Mouse (Mus musculus) retina, embryonic 14.5 days (tissue): ENCODE data around the gene St6gal2.

Experiments used
- DNase-seq: peaks from one replicate; pipeline ENCODE4 v3.0.0-alpha.2; 2015; ENCODE audit warnings: low spot score

St6gal2 gene

DNA sequence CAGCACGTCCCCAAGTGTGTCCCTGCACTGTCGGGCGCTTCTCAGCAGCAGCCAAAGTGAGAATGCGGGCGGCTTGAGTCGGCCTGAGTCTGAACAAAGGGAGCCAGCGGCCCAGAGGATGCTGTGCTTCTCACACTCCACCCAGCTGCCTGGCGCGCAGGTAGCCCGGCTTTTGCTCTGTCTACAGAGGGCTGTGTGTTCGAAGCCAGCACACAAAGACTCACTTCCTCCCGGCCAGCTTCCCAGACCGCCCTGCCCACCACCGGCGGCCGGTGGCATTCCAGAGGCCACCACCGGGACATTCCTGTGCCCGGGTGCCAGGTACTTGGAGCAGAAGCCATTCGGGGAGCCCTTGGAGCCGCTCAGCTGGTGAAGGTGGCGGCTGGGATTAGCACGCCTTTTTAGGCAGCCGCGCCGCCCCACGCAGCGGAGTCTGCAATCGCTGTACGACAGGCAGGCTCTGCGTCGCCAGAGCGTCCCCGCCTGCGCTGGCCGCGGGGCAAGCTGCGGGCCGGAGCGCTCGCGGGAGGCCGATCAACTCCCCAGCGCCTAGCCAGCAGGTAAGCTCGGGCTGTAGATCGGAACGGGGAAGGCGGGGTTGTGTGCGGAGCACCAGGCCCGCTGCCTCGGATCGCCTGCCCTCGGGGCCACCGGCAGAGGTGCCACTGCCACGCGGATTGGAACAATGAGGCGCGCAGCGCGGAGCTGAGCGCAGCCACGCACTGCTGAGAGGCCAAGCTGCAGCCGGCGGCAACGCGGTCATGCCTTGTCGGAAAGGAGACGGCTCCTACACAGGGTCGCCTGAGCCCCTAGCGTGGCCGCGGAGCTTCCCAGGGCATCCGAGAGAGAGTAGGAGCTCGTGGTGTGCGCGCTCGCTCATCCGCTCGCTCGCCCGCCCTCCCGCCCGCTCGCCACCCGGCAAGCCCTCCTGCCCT, at the start of gene St6gal2:
TSS of gene St6gal2 (plus strand) at position 133 of the 935 bp plus-strand sequence.
- DNase-seq, result peak; percentile 77

GRCm38 (mm10) chr17:55406043-55406442, 39.1 kb upstream of the St6gal2 start:
- DNase-seq, result no peak

DNA sequence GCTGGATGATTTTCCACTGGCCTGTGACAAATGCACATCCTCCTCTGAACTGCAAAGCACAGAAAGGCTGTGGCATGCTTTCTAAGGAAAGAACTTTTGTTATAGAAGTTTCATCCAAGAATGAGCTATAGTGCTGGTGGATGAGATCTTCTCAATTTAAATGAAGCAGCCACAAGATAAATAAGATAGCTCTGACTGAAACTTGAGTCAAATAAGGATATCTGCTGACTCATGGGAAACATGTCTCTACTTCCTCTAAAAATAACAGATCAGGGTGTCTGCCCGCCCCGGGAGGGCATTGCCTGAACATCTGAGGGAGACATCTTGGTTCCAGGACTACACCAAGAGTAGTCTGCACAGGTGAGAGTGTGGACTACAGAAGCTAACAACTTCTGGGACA, 28.7 kb upstream of the St6gal2 start:
- DNase-seq, result no peak

- DNase-seq, result peak; percentile 60
Measured at GRCm38 (mm10) chr17:55446185-55446527, 974 bp downstream of the St6gal2 start.

DNA sequence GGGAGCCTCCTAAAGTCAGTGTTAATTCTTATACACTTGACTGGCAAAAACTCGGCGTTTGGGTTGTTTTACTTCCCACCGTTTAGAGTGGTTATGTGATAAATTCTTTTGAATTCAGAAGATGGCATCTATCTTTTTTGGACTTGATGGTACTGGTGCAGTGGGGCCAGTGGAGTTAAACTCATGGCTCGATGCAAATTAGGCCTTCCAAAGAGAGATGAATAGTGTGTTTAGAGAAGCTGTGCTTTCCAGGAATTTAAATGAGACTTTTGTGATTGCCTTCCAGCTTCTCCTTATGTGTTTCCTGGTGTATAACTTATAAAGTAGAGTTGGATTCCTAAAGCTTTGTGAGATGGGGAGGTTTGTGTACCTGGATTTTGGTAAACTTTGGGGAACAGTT, 1.5 kb downstream of the St6gal2 start:
- DNase-seq, result no peak

- no peak for DNase-seq
Measured at GRCm38 (mm10) chr17:55450943-55451342, 5.8 kb downstream of the St6gal2 start.

GRCm38 (mm10) chr17:55454487-55454886, 9.3 kb downstream of the St6gal2 start:
- DNase-seq, result no peak

- DNase-seq, result no peak
Measured at GRCm38 (mm10) chr17:55460187-55460586, 15.0 kb downstream of the St6gal2 start.

- DNase-seq, result no peak
Measured at GRCm38 (mm10) chr17:55467579-55467978, 22.4 kb downstream of the St6gal2 start.

DNA sequence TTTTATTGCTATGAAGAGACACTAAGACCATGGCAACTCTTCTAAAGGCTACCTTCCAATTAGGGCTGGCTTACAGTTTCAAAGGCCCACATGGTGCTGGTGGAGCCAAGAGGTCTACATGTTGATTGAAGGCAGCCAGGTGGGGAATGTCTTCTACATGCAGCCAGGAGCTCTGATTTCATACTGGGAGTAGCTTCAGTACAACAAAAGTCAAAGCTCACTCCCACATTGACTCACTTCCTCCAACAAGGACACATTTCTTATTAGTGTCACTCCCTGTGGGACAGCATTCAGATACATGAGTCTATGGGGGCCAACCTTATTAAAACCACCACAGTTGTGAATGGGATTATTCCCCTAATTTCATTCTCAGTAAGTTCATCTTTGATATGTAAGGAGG, 23.8 kb downstream of the St6gal2 start:
- no peak for DNase-seq

GRCm38 (mm10) chr17:55475974-55476373, 30.8 kb downstream of the St6gal2 start:
- no peak for DNase-seq

DNA sequence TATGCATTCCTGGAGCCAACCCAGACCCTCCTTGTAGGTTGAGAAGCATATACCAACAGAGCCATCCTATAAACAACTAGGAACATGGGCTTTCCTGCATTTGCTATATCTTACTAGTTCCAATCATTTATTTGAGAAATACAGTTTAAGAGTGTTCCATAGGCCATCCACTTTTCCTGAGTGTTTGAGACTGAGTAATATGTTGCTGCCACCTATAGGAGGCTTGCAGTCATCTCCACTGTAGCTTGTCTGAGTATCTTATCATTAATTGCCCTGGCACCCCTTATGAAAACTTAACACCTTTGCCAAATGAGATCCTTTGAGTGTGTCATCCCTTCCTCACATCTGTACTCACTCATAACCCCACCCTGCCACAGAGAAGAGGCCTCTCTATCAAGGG, 32.2 kb downstream of the St6gal2 start:
- peak; percentile 66 for DNase-seq

DNA sequence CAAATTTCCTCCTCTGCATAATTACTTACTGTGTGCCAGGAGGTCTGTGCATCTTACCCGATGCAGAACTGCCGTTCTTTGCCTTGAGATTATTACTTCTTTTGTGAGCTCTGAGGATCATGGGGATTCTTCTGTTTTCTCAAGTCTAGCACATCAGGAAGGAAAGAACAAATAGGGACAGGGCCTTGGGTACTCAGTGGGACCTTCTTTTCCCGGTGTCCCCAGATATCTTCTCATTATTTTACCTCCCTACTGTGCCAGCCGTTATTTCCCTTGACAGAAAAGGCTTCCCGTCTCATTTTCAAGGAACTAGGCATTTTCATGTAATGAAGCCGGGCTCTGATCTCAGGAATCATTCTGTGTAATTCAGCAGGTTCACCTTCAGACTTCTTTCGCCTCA, 34.2 kb downstream of the St6gal2 start:
- no peak for DNase-seq

- no peak for DNase-seq
Measured at GRCm38 (mm10) chr17:55484108-55484870, 39.1 kb downstream of the St6gal2 start.

DNA sequence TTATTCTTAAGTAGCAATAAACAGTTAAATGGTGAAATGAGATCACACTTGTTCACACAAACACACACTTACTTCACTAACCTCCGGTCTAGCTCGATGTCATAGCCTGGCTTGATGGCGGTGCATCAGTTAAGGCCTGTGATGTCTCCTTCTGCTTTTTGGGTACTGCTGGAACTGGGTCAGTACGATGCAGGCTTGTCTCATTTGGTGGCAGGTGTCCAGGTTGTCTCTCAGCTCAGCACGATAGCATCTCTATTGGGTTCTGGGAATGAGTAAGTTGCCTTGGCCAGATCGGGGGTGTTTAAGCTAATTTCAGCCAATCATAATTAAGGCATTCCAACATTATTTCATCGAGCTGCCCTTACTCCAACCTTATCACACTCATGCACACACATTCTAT, 86.7 kb downstream of the St6gal2 start:
- DNase-seq, result no peak

GRCm38 (mm10) chr17:55548476-55548875, 103.3 kb downstream of the St6gal2 start:
- no peak for DNase-seq

DNA sequence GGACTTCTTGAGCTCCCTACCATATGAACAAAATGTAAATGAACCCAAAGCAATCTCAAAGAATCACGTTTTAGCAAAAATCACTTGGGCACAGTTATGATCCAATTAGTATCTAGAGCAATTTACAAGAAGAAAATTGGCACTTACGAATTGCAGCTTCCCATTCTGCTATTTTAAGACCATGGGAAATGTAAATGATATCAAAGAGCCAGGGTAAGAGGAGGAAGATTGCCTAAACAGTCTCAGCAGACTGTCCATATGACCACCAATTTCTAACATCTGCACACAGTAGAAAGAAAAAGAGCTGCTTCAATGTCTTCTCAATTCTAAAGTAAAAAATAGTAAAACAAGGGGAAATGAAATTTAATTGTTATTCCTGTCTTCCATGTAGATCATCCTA, 116.6 kb downstream of the St6gal2 start:
- no peak for DNase-seq
